Mouse (Mus musculus): ENCODE measurements around the gene St6gal1.

GRCm38 (mm10) chr16:23397931-23398330 is 173.4 kb downstream of the St6gal1 start:
- no peak for TF ChIP-seq CTCF (IDR thresholded peaks at IDR 0.05; ENCODE audit: low read depth)
- no peak for TF ChIP-seq EP300 (optimal IDR thresholded peaks at IDR 0.05)

Measured in stomach, postnatal 0 days (tissue).